Mouse (Mus musculus) megakaryocyte, embryonic 14.5 days (primary cell): ENCODE data around the gene Shcbp1l.

ENCODE experiments used
- FLI1 ChIP-seq: IDR thresholded peaks from 2 replicates; pipeline ENCODE4 v1.6.1; 2012; ENCODE audit warnings: low read length, inconsistent platforms, mixed read lengths
- GATA1 ChIP-seq: IDR thresholded peaks from 3 replicates; pipeline ENCODE4 v1.6.1; 2012; ENCODE audit warnings: mixed read lengths, low read length, inconsistent platforms, borderline replicate concordance

- TF ChIP-seq GATA1 (no peak), FLI1 (no peak)
Measured at GRCm38 (mm10) chr1:153501644-153502321, 76.8 kb downstream of the Shcbp1l start.
